Mouse (Mus musculus) Patski (cell line): ENCODE results near the gene Zfp383. TPM values are rescaled to one million over a fixed set of nuclear protein-coding genes. Genes with fewer than 3 reads are reported as not detected.
A peak's percentile ranks its signal among the peaks of the same experiment; 100 is the strongest.

ENCODE experiments used
- ATAC-seq: fragments of 100-300 bp; one replicate; pipeline ENCODE4 v1.8.0; 2021
- CTCF ChIA-PET: fragments of 350-600 bp; sonication (Branson Sonifier 250); formaldehyde crosslinking; loops from one replicate; lab custom pipeline; 2022; ENCODE audit warnings: inconsistent platforms; lab: Charles Lee
- POLR2A ChIA-PET: fragments of 350-600 bp; sonication (Branson Sonifier 250); formaldehyde crosslinking; loops from one replicate; lab custom pipeline; 2022; ENCODE audit warnings: antibody characterized with exemption, inconsistent platforms; lab: Charles Lee
- DNase-seq: peaks from one replicate; pipeline ENCODE4 v3.0.0-alpha.2; 2011; ENCODE audit warnings: low read depth, low spot score
- H3K27me3 ChIP-seq: fragments of 371-371 bp; one replicate; pipeline ENCODE4 v1.5.1; 2021
- CTCF ChIP-seq: fragments of 100-300 bp; IDR thresholded peaks from one replicate; pipeline ENCODE4 v1.5.1; 2021
- in situ Hi-C: fragments of 300-500 bp; cut with MboI; formaldehyde crosslinking; loops from 3 replicates; pipeline ENCODE4 v1.11.1; 2018; ENCODE audit warnings: low pct_unique_long_range_greater_than_20kb, mixed read lengths
- polyA plus RNA-seq: library from polyadenylated mRNA; unstranded; gene quantifications from one replicate; pipeline ENCODE4 v1.2.3, GENCODE M21; 2021

Zfp383 gene
- polyA plus RNA-seq, 1 experiment from 2014 or later, result 9.3 TPM

DNA sequence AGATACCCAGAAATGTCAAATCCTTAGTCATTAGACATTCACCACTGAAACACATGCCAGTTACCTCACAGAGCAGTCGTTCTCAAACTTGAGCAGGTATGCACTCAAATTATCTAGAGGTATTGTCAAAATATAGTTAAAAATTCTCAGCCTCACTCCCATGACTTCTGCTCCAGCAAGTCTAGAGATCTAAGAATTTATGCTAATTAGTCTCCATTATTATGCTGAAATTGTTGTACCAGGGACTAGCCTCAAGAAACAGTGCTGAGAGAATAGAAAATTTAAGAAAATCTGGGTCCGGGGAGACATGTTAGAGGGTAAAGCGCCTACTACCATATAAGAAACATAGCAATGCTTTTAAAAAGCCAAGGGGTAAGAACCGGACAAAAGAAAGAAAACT lies 3.9 kb upstream of the Zfp383 start:
- no peak for TF ChIP-seq CTCF
- DNase-seq (no peak), ATAC-seq (no peak)
- POLR2A ChIA-PET, result no interaction called here
- in situ Hi-C loops, result loop anchor here (5.0 kb wide), 1 partner anchor 42 kb away; no protein-coding TSS in a partner anchor
- CTCF ChIA-PET, result no interaction called here
- H3K27me3 ChIP-seq, result no peaks in the 10 kb centered on the region

DNA sequence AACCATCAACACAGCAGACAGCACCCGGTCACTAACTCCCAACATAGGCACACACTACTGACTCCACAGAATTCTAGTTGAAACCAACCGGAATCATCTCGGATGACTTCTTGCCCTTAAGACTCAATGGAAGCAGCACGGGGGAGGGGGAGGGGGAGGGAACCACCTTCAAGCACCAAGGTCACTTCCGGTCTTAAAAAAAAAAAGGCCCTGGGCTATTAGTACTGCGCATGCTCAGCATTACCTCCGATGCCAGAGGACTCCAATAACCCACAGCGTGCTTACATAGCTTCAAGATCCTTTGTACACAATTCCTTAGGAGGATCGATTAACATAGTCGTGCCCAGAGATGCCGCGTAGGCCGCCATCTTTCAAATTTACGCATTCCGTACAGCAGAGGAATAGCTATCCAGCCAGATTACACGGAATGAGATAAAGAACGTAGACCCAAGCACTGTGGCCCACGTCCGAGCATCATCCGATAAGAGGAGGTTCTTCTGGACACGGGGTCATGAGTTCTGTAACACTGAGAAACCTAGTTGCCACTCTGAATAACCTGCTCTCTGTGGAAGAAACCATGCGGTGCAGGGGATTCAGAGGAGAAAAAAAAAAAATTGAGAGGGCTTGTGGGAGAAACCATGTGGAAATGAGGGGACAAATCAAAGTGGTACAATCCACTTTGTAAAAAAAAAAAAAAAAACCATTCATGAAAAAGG lies 1.9 kb upstream of the Zfp383 start, which contains the start of gene Zfp27:
TSS of gene Zfp27 (minus strand) at position 607 of the 716 bp plus-strand sequence.
- CTCF ChIA-PET, result no interaction called here
- TF ChIP-seq CTCF, result no peak
- in situ Hi-C loops, result loop anchor here (5.0 kb wide), 1 partner anchor 89 kb away; the partner anchor contains the start of gene Zfp790
- H3K27me3 ChIP-seq, result no peaks in the 10 kb centered on the region
- DNase-seq (peak; percentile 69), ATAC-seq (peak; percentile 42)
- POLR2A ChIA-PET, result interaction anchor here (1.1 kb wide), 1 partner anchor 98 kb away, joined by 3 read pairs; no protein-coding TSS in a partner anchor

GRCm38 (mm10) chr7:29906682-29907058 lies 1.4 kb upstream of the Zfp383 start:
- ChIA-PET POLR2A (interaction anchor here (1.1 kb wide), 1 partner anchor 97 kb away, joined by 3 read pairs; no protein-coding TSS in a partner anchor), CTCF (interaction anchor here (0.8 kb wide), 1 partner anchor 63 kb away, joined by 3 read pairs; no protein-coding TSS in a partner anchor)
- no peaks in the 10 kb centered on the region for H3K27me3 ChIP-seq
- no peak for DNase-seq
- in situ Hi-C loops, result loop anchor here (5.0 kb wide), 1 partner anchor 89 kb away; the partner anchor contains the start of gene Zfp790
- no peak for ATAC-seq
- TF ChIP-seq CTCF, result no peak

GRCm38 (mm10) chr7:29907206-29907605 lies 817 bp upstream of the Zfp383 start:
- CTCF ChIA-PET, result interaction anchor here (0.8 kb wide), 1 partner anchor 63 kb away, joined by 3 read pairs; no protein-coding TSS in a partner anchor
- POLR2A ChIA-PET, result interaction anchor here (0.6 kb wide), 1 partner anchor 1153 kb away, joined by 8 read pairs; no protein-coding TSS in a partner anchor
- TF ChIP-seq CTCF, result no peak
- no peaks in the 10 kb centered on the region for H3K27me3 ChIP-seq
- ATAC-seq (no peak), DNase-seq (no peak)
- in situ Hi-C loops, result loop anchor here (5.0 kb wide), 1 partner anchor 90 kb away; the partner anchor contains the start of gene Zfp790

DNA sequence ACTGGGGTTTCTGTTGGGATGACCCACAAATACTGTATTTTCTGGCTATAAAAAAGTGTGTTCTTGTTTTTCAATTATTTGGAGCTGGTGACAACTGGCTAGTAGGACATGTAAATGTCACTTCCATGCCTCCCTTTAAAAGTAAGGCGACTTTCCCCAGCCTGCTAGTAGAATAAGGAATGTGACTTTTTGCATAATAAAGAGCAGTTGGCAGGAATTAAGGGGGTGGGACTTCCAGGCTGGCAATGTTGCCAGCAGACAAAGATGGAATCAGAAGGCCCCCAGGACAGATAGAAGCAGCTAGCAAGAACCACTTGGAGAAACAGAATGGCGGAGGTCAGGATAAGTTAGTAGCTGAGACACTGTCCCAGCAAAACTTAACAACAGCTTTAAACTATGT lies 2.2 kb downstream of the Zfp383 start:
- ATAC-seq, result no peak

DNA sequence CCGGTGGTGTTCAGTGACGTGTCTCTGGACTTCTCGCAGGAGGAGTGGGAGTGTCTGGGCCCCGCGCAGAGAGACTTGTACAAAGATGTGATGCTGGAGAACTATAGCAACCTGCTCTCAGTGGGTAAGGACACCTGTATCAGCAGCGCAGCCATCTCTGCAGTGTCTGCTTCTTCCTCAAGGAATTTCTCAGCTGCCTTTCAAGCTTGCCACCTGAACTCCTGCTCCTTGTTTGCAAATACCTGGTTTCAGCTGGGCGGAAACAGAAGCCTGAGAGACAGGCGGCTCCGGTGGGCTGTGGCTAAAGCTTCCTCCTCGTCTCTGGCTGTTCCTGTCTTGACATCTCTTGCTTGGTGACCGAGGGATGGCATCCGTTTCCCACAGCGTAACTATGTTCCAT lies 4.1 kb downstream of the Zfp383 start:
- POLR2A ChIA-PET, result interaction anchor here (1.1 kb wide), 1 partner anchor 96 kb away, joined by 3 read pairs; the partner anchor contains the start of gene Zfp790
- CTCF ChIA-PET, result interaction anchor here (2.3 kb wide), 1 partner anchor 10 kb away, joined by 6 read pairs; no protein-coding TSS in a partner anchor
- in situ Hi-C loops, result no loop called here

More for the DNA sequence above, 2.2 kb downstream of the Zfp383 start:
- DNase-seq, result no peak
- in situ Hi-C loops, result no loop called here
- CTCF ChIA-PET, result no interaction called here
- POLR2A ChIA-PET, result no interaction called here
- H3K27me3 ChIP-seq, result no peaks in the 10 kb centered on the region
- TF ChIP-seq CTCF, result no peak

DNA sequence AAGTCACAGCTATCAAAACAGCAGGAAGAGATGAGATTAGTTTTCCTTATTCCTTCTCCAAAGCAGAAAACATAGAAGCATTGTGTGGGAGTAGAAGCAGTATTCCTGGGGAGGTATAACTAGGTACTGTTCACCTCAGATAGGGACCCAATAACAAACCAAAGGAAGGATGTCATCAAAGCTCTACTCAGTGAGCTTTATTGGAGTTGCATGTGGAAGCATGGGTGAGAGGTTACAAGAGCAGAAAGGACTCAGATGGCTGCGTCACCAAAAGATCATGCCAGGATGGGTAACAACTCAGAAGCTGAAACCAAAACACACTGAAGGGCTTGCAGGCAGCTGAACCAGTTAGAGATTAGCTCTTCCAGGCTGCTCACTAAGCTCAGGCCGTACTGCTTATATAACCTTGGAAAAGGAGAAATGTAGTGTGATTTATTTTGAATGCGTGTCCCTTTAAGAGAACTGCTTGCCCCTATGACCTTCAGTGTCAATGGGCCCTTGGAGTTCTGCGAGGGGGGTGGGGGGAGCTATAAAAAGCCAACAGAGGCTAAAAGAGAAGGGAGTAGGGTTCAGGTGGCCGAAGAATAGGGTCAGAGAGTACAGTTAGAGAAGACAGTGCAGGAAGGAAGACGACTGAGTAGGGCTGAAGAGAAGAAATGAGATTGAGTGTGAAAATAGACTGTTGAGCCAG lies 9.5 kb downstream of the Zfp383 start:
- POLR2A ChIA-PET, result no interaction called here
- no peak for TF ChIP-seq CTCF
- no peak for DNase-seq
- H3K27me3 ChIP-seq, result no peaks in the 10 kb centered on the region
- in situ Hi-C loops, result no loop called here
- no peak for ATAC-seq
- CTCF ChIA-PET, result interaction anchor here (0.7 kb wide), 1 partner anchor 14 kb away, joined by 3 read pairs; no protein-coding TSS in a partner anchor

More for the DNA sequence above, 4.1 kb downstream of the Zfp383 start:
- ATAC-seq, result no peak
- no peaks in the 10 kb centered on the region for H3K27me3 ChIP-seq
- DNase-seq, result no peak
- no peak for TF ChIP-seq CTCF

DNA sequence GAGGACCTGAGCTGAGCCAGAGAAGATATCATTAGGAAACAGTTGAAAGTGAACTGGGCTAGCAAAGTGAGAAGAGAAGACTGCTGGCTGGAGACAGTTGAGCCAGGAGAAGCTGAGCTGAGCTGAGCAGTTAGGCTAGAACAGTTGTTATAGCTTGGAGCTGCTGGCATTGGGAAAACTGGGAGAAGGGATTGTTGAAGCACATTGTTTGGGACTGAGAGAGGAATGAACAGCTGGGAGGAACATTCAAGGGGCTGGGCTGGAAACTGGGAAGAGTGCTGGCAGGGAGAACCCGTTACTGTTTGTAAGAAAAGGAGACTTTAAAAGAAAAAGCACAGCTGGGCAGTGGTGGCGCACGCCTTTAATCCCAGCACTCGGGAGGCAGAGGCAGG lies 10.0 kb downstream of the Zfp383 start:
- CTCF ChIA-PET, result interaction anchor here (0.7 to 1.2 kb wide), 3 partner anchors 12 to 25 kb away, joined by 3 read pairs; no protein-coding TSS in a partner anchor

GRCm38 (mm10) chr7:29921439-29922093 lies 13.5 kb downstream of the Zfp383 start:
- CTCF ChIA-PET, result interaction anchor here (0.8 to 1.8 kb wide), 2 partner anchors 9 to 10 kb away, joined by 3 to 6 read pairs; no protein-coding TSS in a partner anchor
- H3K27me3 ChIP-seq, result no peaks in the 10 kb centered on the region
- ATAC-seq (no peak), DNase-seq (no peak)
- TF ChIP-seq CTCF, result no peak
- in situ Hi-C loops, result no loop called here
- POLR2A ChIA-PET, result no interaction called here

More for the DNA sequence above, 10.0 kb downstream of the Zfp383 start:
- no peaks in the 10 kb centered on the region for H3K27me3 ChIP-seq
- in situ Hi-C loops, result no loop called here
- DNase-seq, result no peak
- ATAC-seq, result no peak
- no peak for TF ChIP-seq CTCF
- POLR2A ChIA-PET, result interaction anchor here (0.6 kb wide), 1 partner anchor 8 kb away, joined by 3 read pairs; no protein-coding TSS in a partner anchor

GRCm38 (mm10) chr7:29922780-29923179 lies 14.8 kb downstream of the Zfp383 start:
- ATAC-seq, result no peak
- H3K27me3 ChIP-seq, result no peaks in the 10 kb centered on the region
- DNase-seq, result no peak
- in situ Hi-C loops, result no loop called here
- ChIA-PET CTCF (interaction anchor here (1.8 kb wide), 1 partner anchor 10 kb away, joined by 6 read pairs; no protein-coding TSS in a partner anchor), POLR2A (no interaction called here)
- no peak for TF ChIP-seq CTCF
